Mouse (Mus musculus): ENCODE measurements at regions not wholly inside any gene's neighbourhood (a gene's known extent, or its start where the extent isn't known, plus 50 kb on each side); places are given as distances from the start of the nearest gene placed in this dataset.

- no peak overlapping the region for H3K27ac ChIP-seq (ENCODE audit: low read depth, low read length)
- no peak for TF ChIP-seq CTCF (IDR thresholded peaks at IDR 0.05; ENCODE audit: low read depth)
- H3K36me3 ChIP-seq (ENCODE audit: control insufficient read depth, insufficient read depth): no peaks in the 10 kb centered on the region
- no peaks in the 10 kb centered on the region for H3K4me1 ChIP-seq (replicated peaks; ENCODE audit: control insufficient read depth, insufficient read depth, low read length)
- no peak overlapping the region for H3K9ac ChIP-seq (ENCODE audit: low read depth, low read length)
- no peak overlapping the region for H3K4me3 ChIP-seq (ENCODE audit: low read depth, low read length)
- no peaks in the 10 kb centered on the region for H3K27me3 ChIP-seq (replicated peaks; ENCODE audit: control insufficient read depth, insufficient read depth, low read length)
- no peaks in the 10 kb centered on the region for H3K9me3 ChIP-seq (ENCODE audit: control insufficient read depth)
- WGBS: 87% methylated on average over 9 of the region's 9 CpGs
- no peak for ATAC-seq
- H3K4me2 ChIP-seq (replicated peaks; ENCODE audit: low read depth): no peak overlapping the region
These were observed 113.2 kb upstream of the Ccn2 start for GRCm38 (mm10) chr10:24481926-24482612.

- H3K4me2 ChIP-seq (replicated peaks; ENCODE audit: low read depth): no peak overlapping the region
- H3K36me3 ChIP-seq (ENCODE audit: control insufficient read depth, insufficient read depth): no peaks in the 10 kb centered on the region
- no peak overlapping the region for H3K9ac ChIP-seq (ENCODE audit: low read depth, low read length)
- no peak overlapping the region for H3K27ac ChIP-seq (ENCODE audit: low read depth, low read length)
- no peaks in the 10 kb centered on the region for H3K4me1 ChIP-seq (replicated peaks; ENCODE audit: control insufficient read depth, insufficient read depth, low read length)
- H3K4me3 ChIP-seq (ENCODE audit: low read depth, low read length): no peak overlapping the region
- 88% methylated on average over 3 of the region's 3 CpGs for WGBS
- no peak for TF ChIP-seq CTCF (IDR thresholded peaks at IDR 0.05; ENCODE audit: low read depth)
- no peaks in the 10 kb centered on the region for H3K27me3 ChIP-seq (replicated peaks; ENCODE audit: control insufficient read depth, insufficient read depth, low read length)
- no peak for ATAC-seq
- no peaks in the 10 kb centered on the region for H3K9me3 ChIP-seq (ENCODE audit: control insufficient read depth)
These were observed 112.2 kb upstream of the Ccn2 start for GRCm38 (mm10) chr10:24483053-24483452.

- H3K9me3 ChIP-seq (ENCODE audit: control insufficient read depth): no peaks in the 10 kb centered on the region
- no peak overlapping the region for H3K9ac ChIP-seq (ENCODE audit: low read depth, low read length)
- no peak for TF ChIP-seq CTCF (IDR thresholded peaks at IDR 0.05; ENCODE audit: low read depth)
- H3K4me1 ChIP-seq (replicated peaks; ENCODE audit: control insufficient read depth, insufficient read depth, low read length): no peaks in the 10 kb centered on the region
- no peak overlapping the region for H3K27ac ChIP-seq (ENCODE audit: low read depth, low read length)
- 32% methylated on average over 5 of the region's 5 CpGs for WGBS
- no peak overlapping the region for H3K4me2 ChIP-seq (replicated peaks; ENCODE audit: low read depth)
- no peak for ATAC-seq
- no peak overlapping the region for H3K4me3 ChIP-seq (ENCODE audit: low read depth, low read length)
- no peaks in the 10 kb centered on the region for H3K36me3 ChIP-seq (ENCODE audit: control insufficient read depth, insufficient read depth)
- no peaks in the 10 kb centered on the region for H3K27me3 ChIP-seq (replicated peaks; ENCODE audit: control insufficient read depth, insufficient read depth, low read length)
These were observed 111.1 kb upstream of the Ccn2 start for GRCm38 (mm10) chr10:24484101-24484660.

GRCm38 (mm10) chr10:24485461-24485860 lies 109.8 kb upstream of the Ccn2 start:
- no peak overlapping the region for H3K27ac ChIP-seq (ENCODE audit: low read depth, low read length)

GRCm38 (mm10) chr10:24486224-24486623 lies 109.0 kb upstream of the Ccn2 start:
- Histone ChIP-seq H3K27me3 (replicated peaks; ENCODE audit: control insufficient read depth, insufficient read depth, low read length) (no peaks in the 10 kb centered on the region), H3K9ac (ENCODE audit: low read depth, low read length) (no peak overlapping the region), H3K9me3 (ENCODE audit: control insufficient read depth) (no peaks in the 10 kb centered on the region), H3K36me3 (ENCODE audit: control insufficient read depth, insufficient read depth) (no peaks in the 10 kb centered on the region), H3K4me3 (ENCODE audit: low read depth, low read length) (no peak overlapping the region), H3K27ac (ENCODE audit: low read depth, low read length) (no peak overlapping the region), H3K4me1 (replicated peaks; ENCODE audit: control insufficient read depth, insufficient read depth, low read length) (no peaks in the 10 kb centered on the region), H3K4me2 (replicated peaks; ENCODE audit: low read depth) (no peak overlapping the region)
- no peak for TF ChIP-seq CTCF (IDR thresholded peaks at IDR 0.05; ENCODE audit: low read depth)
- no peak for ATAC-seq
- WGBS: 34% methylated on average over 1 of the region's 1 CpGs

More at GRCm38 (mm10) chr10:24485461-24485860, 109.8 kb upstream of the Ccn2 start:
- H3K9ac ChIP-seq (ENCODE audit: low read depth, low read length): no peak overlapping the region
- H3K4me3 ChIP-seq (ENCODE audit: low read depth, low read length): no peak overlapping the region
- H3K27me3 ChIP-seq (replicated peaks; ENCODE audit: control insufficient read depth, insufficient read depth, low read length): no peaks in the 10 kb centered on the region
- H3K36me3 ChIP-seq (ENCODE audit: control insufficient read depth, insufficient read depth): no peaks in the 10 kb centered on the region
- no peak for TF ChIP-seq CTCF (IDR thresholded peaks at IDR 0.05; ENCODE audit: low read depth)
- no peak for ATAC-seq
- WGBS: 66% methylated on average over 5 of the region's 5 CpGs
- no peaks in the 10 kb centered on the region for H3K9me3 ChIP-seq (ENCODE audit: control insufficient read depth)
- H3K4me2 ChIP-seq (replicated peaks; ENCODE audit: low read depth): no peak overlapping the region
- H3K4me1 ChIP-seq (replicated peaks; ENCODE audit: control insufficient read depth, insufficient read depth, low read length): no peaks in the 10 kb centered on the region

- H3K36me3 ChIP-seq (ENCODE audit: control insufficient read depth, insufficient read depth): no peaks in the 10 kb centered on the region
- no peaks in the 10 kb centered on the region for H3K4me1 ChIP-seq (replicated peaks; ENCODE audit: control insufficient read depth, insufficient read depth, low read length)
- no peaks in the 10 kb centered on the region for H3K9me3 ChIP-seq (ENCODE audit: control insufficient read depth)
- no peaks in the 10 kb centered on the region for H3K27me3 ChIP-seq (replicated peaks; ENCODE audit: control insufficient read depth, insufficient read depth, low read length)
- H3K4me2 ChIP-seq (replicated peaks; ENCODE audit: low read depth): no peak overlapping the region
- WGBS: 70% methylated on average over 3 of the region's 3 CpGs
- no peak overlapping the region for H3K27ac ChIP-seq (ENCODE audit: low read depth, low read length)
- H3K9ac ChIP-seq (ENCODE audit: low read depth, low read length): no peak overlapping the region
- H3K4me3 ChIP-seq (ENCODE audit: low read depth, low read length): no peak overlapping the region
- no peak for ATAC-seq
- TF ChIP-seq CTCF (IDR thresholded peaks at IDR 0.05; ENCODE audit: low read depth): no peak
These were observed 107.3 kb upstream of the Ccn2 start for GRCm38 (mm10) chr10:24487915-24488314.
